Mouse (Mus musculus) embryonic stem cell, embryonic (primary cell): ENCODE data around the gene Atp5d.

ENCODE experiments used
- CTCF ChIA-PET, 4 experiments: fragments of 300-600 bp in 2 of 4; fragments of 350-600 bp in 2 of 4; sonication (Branson Sonifier 250); formaldehyde crosslinking; loops; one replicate each; lab custom pipeline; 2022; ENCODE audit warnings: inconsistent platforms in 2 of 4; lab: Charles Lee
- POLR2A ChIA-PET, 4 experiments: fragments of 300-600 bp in 2 of 4; fragments of 350-600 bp in 2 of 4; sonication (Branson Sonifier 250); formaldehyde crosslinking; loops; one replicate each; lab custom pipeline; 2022; ENCODE audit warnings: antibody characterized with exemption in 4 of 4, inconsistent platforms in 1 of 4; lab: Charles Lee

Gene Atp5d

GRCm38 (mm10) chr10:80141786-80142529 lies 3.5 kb downstream of the Atp5d start:
- CTCF ChIA-PET: interaction anchor here (0.7 to 2.8 kb wide), 15 partner anchors 23 to 1213 kb away, joined by 3 to 13 read pairs (median 6); partner anchors contain the start of genes Tmem259 (in 2 of the 4), Wdr18 (in 2 of the 4), Cirbp (in 1 of the 4) and Mum1 (in 1 of the 4)
- POLR2A ChIA-PET: interaction anchor here (0.9 to 8.7 kb wide), 35 partner anchors 9 to 301 kb away, joined by 3 to 161 read pairs (median 5); partner anchors contain the start of genes Cirbp (in 2 of the 4), 1600002K03Rik (in 1 of the 4), Dazap1 (in 1 of the 4) and Gamt (in 1 of the 4)

- CTCF ChIA-PET: interaction anchor here (0.6 to 2.8 kb wide), 11 partner anchors 16 to 1212 kb away, joined by 3 to 13 read pairs (median 6); partner anchors contain the start of genes Cirbp (in 1 of the 4) and Wdr18 (in 1 of the 4)
- POLR2A ChIA-PET: interaction anchor here (0.6 to 8.7 kb wide), 18 partner anchors 8 to 283 kb away, joined by 3 to 161 read pairs (median 3); partner anchors contain the start of genes 1600002K03Rik (in 2 of the 4), Cirbp (in 2 of the 4), Gamt (in 2 of the 4) and Dazap1 (in 1 of the 4)
Measured at GRCm38 (mm10) chr10:80142530-80142925, 4.1 kb downstream of the Atp5d start.

- ChIA-PET POLR2A (interaction anchor here in 3 of 4 experiments (0.7 to 8.7 kb wide), 18 partner anchors 10 to 257 kb away, joined by 3 to 161 read pairs (median 5); partner anchors contain the start of genes 1600002K03Rik (in 2 of the 3) and Cirbp (in 2 of the 3)), CTCF (interaction anchor here in 3 of 4 experiments (0.9 to 1.6 kb wide), 7 partner anchors 15 to 230 kb away, joined by 3 to 10 read pairs (median 5); partner anchors contain the start of genes Cirbp (in 2 of the 3) and Wdr18 (in 1 of the 3))
Measured at GRCm38 (mm10) chr10:80143664-80144063, 5.2 kb downstream of the Atp5d start.

- ChIA-PET POLR2A (interaction anchor here in 3 of 4 experiments (0.9 to 8.7 kb wide), 13 partner anchors 10 to 257 kb away, joined by 3 to 161 read pairs (median 6); partner anchors contain the start of genes 1600002K03Rik (in 2 of the 3) and Cirbp (in 1 of the 3)), CTCF (interaction anchor here in 3 of 4 experiments (0.7 to 1.6 kb wide), 4 partner anchors 15 to 159 kb away, joined by 3 to 8 read pairs (median 4); partner anchors contain the start of gene Cirbp (in 1 of the 3))
Measured at GRCm38 (mm10) chr10:80144159-80144558, 5.7 kb downstream of the Atp5d start.

GRCm38 (mm10) chr10:80144864-80145838 lies 6.7 kb downstream of the Atp5d start:
- CTCF ChIA-PET: interaction anchor here (0.6 to 5.2 kb wide), 26 partner anchors 12 to 650 kb away, joined by 3 to 98 read pairs (median 4); partner anchors contain the start of genes Cirbp (in 2 of the 4), Arid3a (in 1 of the 4), Mbd3 (in 1 of the 4) and Wdr18 (in 1 of the 4)
- POLR2A ChIA-PET: interaction anchor here in 3 of 4 experiments (0.6 to 12.6 kb wide), 24 partner anchors 10 to 365 kb away, joined by 3 to 321 read pairs (median 4); partner anchors contain the start of genes 1600002K03Rik (in 2 of the 3), Cirbp (in 2 of the 3), Mum1 (in 1 of the 3) and Ptbp1 (in 1 of the 3)

GRCm38 (mm10) chr10:80145896-80146295 lies 7.5 kb downstream of the Atp5d start:
- POLR2A ChIA-PET: interaction anchor here in 3 of 4 experiments (0.6 to 12.6 kb wide), 19 partner anchors 9 to 365 kb away, joined by 3 to 321 read pairs (median 4); partner anchors contain the start of genes 1600002K03Rik (in 2 of the 3), Cirbp (in 2 of the 3), Mum1 (in 1 of the 3) and Ptbp1 (in 1 of the 3)
- CTCF ChIA-PET: interaction anchor here (0.6 to 5.2 kb wide), 26 partner anchors 11 to 651 kb away, joined by 3 to 98 read pairs (median 4); partner anchors contain the start of genes Cirbp (in 2 of the 4), Arid3a (in 1 of the 4), Mbd3 (in 1 of the 4) and Wdr18 (in 1 of the 4)

- POLR2A ChIA-PET: interaction anchor here in 3 of 4 experiments (1.0 to 12.6 kb wide), 10 partner anchors 9 to 227 kb away, joined by 3 to 321 read pairs (median 14); partner anchors contain the start of genes 1600002K03Rik (in 2 of the 3), Cirbp (in 2 of the 3) and Mum1 (in 1 of the 3)
- CTCF ChIA-PET: interaction anchor here in 3 of 4 experiments (0.8 to 5.2 kb wide), 8 partner anchors 13 to 227 kb away, joined by 3 to 98 read pairs (median 12); partner anchors contain the start of gene Cirbp (in 2 of the 3)
Measured at GRCm38 (mm10) chr10:80146568-80147011, 8.2 kb downstream of the Atp5d start.

- ChIA-PET POLR2A (interaction anchor here (0.6 to 12.6 kb wide), 18 partner anchors 9 to 507 kb away, joined by 3 to 321 read pairs (median 14); partner anchors contain the start of genes 1600002K03Rik (in 2 of the 4), Cirbp (in 2 of the 4) and Tmem259 (in 1 of the 4)), CTCF (interaction anchor here in 3 of 4 experiments (0.6 to 5.2 kb wide), 7 partner anchors 17 to 306 kb away, joined by 4 to 98 read pairs (median 8); partner anchors contain the start of genes Cirbp (in 2 of the 3) and Med16 (in 1 of the 3))
Measured at GRCm38 (mm10) chr10:80147146-80147718, 8.8 kb downstream of the Atp5d start.

- CTCF ChIA-PET: interaction anchor here (0.5 to 5.2 kb wide), 21 partner anchors 9 to 472 kb away, joined by 3 to 98 read pairs (median 5); partner anchors contain the start of genes Cirbp (in 3 of the 4), Med16 (in 1 of the 4) and Tmem259 (in 1 of the 4)
- POLR2A ChIA-PET: interaction anchor here (0.6 to 12.6 kb wide), 34 partner anchors 8 to 528 kb away, joined by 3 to 321 read pairs (median 6); partner anchors contain the start of genes 1600002K03Rik (in 2 of the 4), Cirbp (in 1 of the 4), Mum1 (in 1 of the 4) and Pcsk4 (in 1 of the 4)
Measured at GRCm38 (mm10) chr10:80147719-80148601, 9.5 kb downstream of the Atp5d start, which contains the start of gene Midn. Gene Midn (plus strand): TSS chr10:80148272.

- ChIA-PET POLR2A (interaction anchor here (0.6 to 12.6 kb wide), 44 partner anchors 8 to 528 kb away, joined by 3 to 321 read pairs (median 4); partner anchors contain the start of genes 1600002K03Rik (in 2 of the 4), Tmem259 (in 2 of the 4), Cirbp (in 1 of the 4) and Mum1 (in 1 of the 4)), CTCF (interaction anchor here (0.5 to 5.2 kb wide), 29 partner anchors 9 to 471 kb away, joined by 3 to 98 read pairs (median 3); partner anchors contain the start of genes Cirbp (in 2 of the 4), Med16 (in 1 of the 4), Mum1 (in 1 of the 4) and Rexo1 (in 1 of the 4))
Measured at GRCm38 (mm10) chr10:80148610-80149290, 10.3 kb downstream of the Atp5d start.

- POLR2A ChIA-PET: interaction anchor here (0.6 to 12.6 kb wide), 39 partner anchors 7 to 527 kb away, joined by 3 to 321 read pairs (median 4); partner anchors contain the start of genes 1600002K03Rik (in 2 of the 4), Tmem259 (in 2 of the 4), Wdr18 (in 2 of the 4) and Cirbp (in 1 of the 4)
- CTCF ChIA-PET: interaction anchor here (0.5 to 5.2 kb wide), 20 partner anchors 10 to 412 kb away, joined by 3 to 98 read pairs (median 4); partner anchors contain the start of genes Cirbp (in 2 of the 4), Mum1 (in 1 of the 4), Rexo1 (in 1 of the 4) and Tmem259 (in 1 of the 4)
Measured at GRCm38 (mm10) chr10:80149291-80150225, 11.1 kb downstream of the Atp5d start.
